Mouse (Mus musculus): ENCODE data around the gene Gm42791. TPM values are rescaled to one million over a fixed set of nuclear protein-coding genes. Genes with fewer than 3 reads are reported as not detected.

The Gm42791 gene
- 1.2 and 1.4 TPM in 2 replicates for polyA plus RNA-seq (2015; fragmentation: Nextera tagmentation; extraction: Ambion mirVana)

GRCm38 (mm10) chr5:148994706-148995414, at the start of gene Gm42791:
Gene Gm42791 (minus strand): TSS chr5:148995147.

GRCm38 (mm10) chr5:148929116-148929449, 65.9 kb downstream of the Gm42791 start, which contains the start of gene Katnal1:
Gene Katnal1 (minus strand): TSS chr5:148929320.

Other genes with a start within 250 kb of the Gm42791 start
- gene Katnal1, start 65.8 kb downstream of the Gm42791 start, polyA plus RNA-seq (2015; fragmentation: Nextera tagmentation; extraction: Ambion mirVana), result 8.3 and 9.3 TPM in 2 replicates
- 23.8 and 24.4 TPM in 2 replicates for gene Uspl1, start 189.2 kb upstream of the Gm42791 start, polyA plus RNA-seq (2015; fragmentation: Nextera tagmentation; extraction: Ambion mirVana)
- gene Hmgb1, start 189.3 kb upstream of the Gm42791 start, polyA plus RNA-seq (2015; fragmentation: Nextera tagmentation; extraction: Ambion mirVana), result 672 and 761 TPM in 2 replicates

Measured in adrenal gland, postnatal 0 days (tissue).